Mouse (Mus musculus) cerebellum, postnatal 14 days (tissue): Measurements from ENCODE around the gene Gm49361.
"Not testable (repeated sequence)": the region's sequence is repeated elsewhere in the genome, so short reads cannot be mapped to it uniquely, and the experiment has no call there.

Experiments
- DNase-seq, 2 experiments: peaks; one replicate each; pipeline ENCODE4 v3.0.0; 2021; ENCODE audit warnings: mixed read lengths in 2 of 2

Gm49361 gene

GRCm38 (mm10) chr14:57746001-57746771, at the start of gene Gm49361:
Gm49361 (minus strand) TSS chr14:57746103.
- DNase-seq: peak; percentile 92 to 95

- DNase-seq: no peak
Observed at GRCm38 (mm10) chr14:57791171-57791570, 45.3 kb upstream of the Gm49361 start.

- DNase-seq: no peak
Observed at GRCm38 (mm10) chr14:57789759-57790158, 43.9 kb upstream of the Gm49361 start.

GRCm38 (mm10) chr14:57789311-57789710, 43.4 kb upstream of the Gm49361 start:
- DNase-seq: no peak

GRCm38 (mm10) chr14:57787406-57787805, 41.5 kb upstream of the Gm49361 start:
- no peak for DNase-seq

GRCm38 (mm10) chr14:57772157-57772815, 26.4 kb upstream of the Gm49361 start:
- DNase-seq: no peak

GRCm38 (mm10) chr14:57769102-57769501, 23.2 kb upstream of the Gm49361 start:
- DNase-seq: no peak

- no peak for DNase-seq
Observed at GRCm38 (mm10) chr14:57760447-57761412, 14.8 kb upstream of the Gm49361 start.

GRCm38 (mm10) chr14:57758237-57758636, 12.3 kb upstream of the Gm49361 start, which contains the start of gene Lats2:
Lats2 (minus strand) TSS chr14:57758388.
- no peak for DNase-seq

GRCm38 (mm10) chr14:57756094-57756493, 10.2 kb upstream of the Gm49361 start:
- DNase-seq: no peak

- DNase-seq: no peak
Observed at GRCm38 (mm10) chr14:57755661-57756060, 9.8 kb upstream of the Gm49361 start.

- DNase-seq: no peak
Observed at GRCm38 (mm10) chr14:57753351-57753992, 7.6 kb upstream of the Gm49361 start.

- DNase-seq: not testable (repeated sequence)
Observed at GRCm38 (mm10) chr14:57751006-57751405, 5.1 kb upstream of the Gm49361 start.

GRCm38 (mm10) chr14:57749501-57749900, 3.6 kb upstream of the Gm49361 start:
- no peak for DNase-seq

GRCm38 (mm10) chr14:57745291-57745969, 473 bp downstream of the Gm49361 start:
- peak; percentile 55 to 67 for DNase-seq

- DNase-seq: no peak
Observed at GRCm38 (mm10) chr14:57744547-57744946, 1.4 kb downstream of the Gm49361 start.

GRCm38 (mm10) chr14:57740651-57741050, 5.3 kb downstream of the Gm49361 start:
- no peak for DNase-seq

GRCm38 (mm10) chr14:57737089-57737488, 8.8 kb downstream of the Gm49361 start:
- DNase-seq: no peak

- DNase-seq: no peak
Observed at GRCm38 (mm10) chr14:57736141-57736540, 9.8 kb downstream of the Gm49361 start.

GRCm38 (mm10) chr14:57732668-57733293, 13.1 kb downstream of the Gm49361 start:
- DNase-seq: no peak

GRCm38 (mm10) chr14:57730527-57730926, 15.4 kb downstream of the Gm49361 start:
- peak; percentile 34 to 56 for DNase-seq
